Mouse (Mus musculus) cerebellum, postnatal 4 days (tissue): ENCODE measurements around the gene Gadl1.
"Not testable (repeated sequence)": the region's sequence is repeated elsewhere in the genome, so short reads cannot be mapped to it uniquely, and the experiment has no call there.

ENCODE experiments used
- DNase-seq, 2 experiments: peaks; one replicate each; pipeline ENCODE4 v3.0.0; 2022; ENCODE audit warnings: low spot score in 2 of 2, mixed read lengths in 1 of 2

The Gadl1 gene

GRCm38 (mm10) chr9:116018586-116018985, 109.3 kb downstream of the Gadl1 start:
- DNase-seq, result no peak

- DNase-seq, result no peak
Measured at GRCm38 (mm10) chr9:116025371-116025770, 116.1 kb downstream of the Gadl1 start.

GRCm38 (mm10) chr9:116029076-116029475, 119.8 kb downstream of the Gadl1 start:
- DNase-seq, result peak in 1 of 2 experiments; percentile 57

- no peak for DNase-seq
Measured at GRCm38 (mm10) chr9:116032711-116033110, 123.5 kb downstream of the Gadl1 start.

- no peak for DNase-seq
Measured at GRCm38 (mm10) chr9:116038275-116038674, 129.0 kb downstream of the Gadl1 start.

- no peak for DNase-seq
Measured at GRCm38 (mm10) chr9:116039981-116040380, 130.7 kb downstream of the Gadl1 start.

- not testable (repeated sequence) for DNase-seq
Measured at GRCm38 (mm10) chr9:116040852-116041251, 131.6 kb downstream of the Gadl1 start.

GRCm38 (mm10) chr9:116041369-116041768, 132.1 kb downstream of the Gadl1 start:
- no peak for DNase-seq

- DNase-seq, result peak; percentile 89 to 92
Measured at GRCm38 (mm10) chr9:116041787-116042186, 132.5 kb downstream of the Gadl1 start.

- DNase-seq, result no peak
Measured at GRCm38 (mm10) chr9:116049985-116050384, 140.7 kb downstream of the Gadl1 start.

GRCm38 (mm10) chr9:116053976-116054375, 144.7 kb downstream of the Gadl1 start:
- DNase-seq, result no peak

- DNase-seq, result no peak
Measured at GRCm38 (mm10) chr9:116058475-116058874, 149.2 kb downstream of the Gadl1 start.

GRCm38 (mm10) chr9:116059156-116059555, 149.9 kb downstream of the Gadl1 start:
- no peak for DNase-seq

GRCm38 (mm10) chr9:116060691-116061090, 151.4 kb downstream of the Gadl1 start:
- DNase-seq, result no peak

GRCm38 (mm10) chr9:116064774-116065173, 155.5 kb downstream of the Gadl1 start:
- no peak for DNase-seq

- not testable (repeated sequence) for DNase-seq
Measured at GRCm38 (mm10) chr9:116071561-116071960, 162.3 kb downstream of the Gadl1 start.

- DNase-seq, result no peak
Measured at GRCm38 (mm10) chr9:116076163-116076562, 166.9 kb downstream of the Gadl1 start.

GRCm38 (mm10) chr9:116076946-116077345, 167.7 kb downstream of the Gadl1 start:
- no peak for DNase-seq

GRCm38 (mm10) chr9:116077419-116077818, 168.2 kb downstream of the Gadl1 start:
- DNase-seq, result no peak

- no peak for DNase-seq
Measured at GRCm38 (mm10) chr9:116081781-116082180, 172.5 kb downstream of the Gadl1 start.

GRCm38 (mm10) chr9:116083300-116083699, 174.0 kb downstream of the Gadl1 start:
- DNase-seq, result no peak

- no peak for DNase-seq
Measured at GRCm38 (mm10) chr9:116083726-116084323, 174.6 kb downstream of the Gadl1 start.

- no peak for DNase-seq
Measured at GRCm38 (mm10) chr9:116084324-116084931, 175.2 kb downstream of the Gadl1 start.

GRCm38 (mm10) chr9:116085999-116086398, 176.7 kb downstream of the Gadl1 start:
- DNase-seq, result no peak
